Mouse (Mus musculus): ENCODE data around the gene Gmnn.
"Not testable (repeated sequence)": the region's sequence is repeated elsewhere in the genome, so short reads cannot be mapped to it uniquely, and the experiment has no call there.

Gmnn gene

DNA sequence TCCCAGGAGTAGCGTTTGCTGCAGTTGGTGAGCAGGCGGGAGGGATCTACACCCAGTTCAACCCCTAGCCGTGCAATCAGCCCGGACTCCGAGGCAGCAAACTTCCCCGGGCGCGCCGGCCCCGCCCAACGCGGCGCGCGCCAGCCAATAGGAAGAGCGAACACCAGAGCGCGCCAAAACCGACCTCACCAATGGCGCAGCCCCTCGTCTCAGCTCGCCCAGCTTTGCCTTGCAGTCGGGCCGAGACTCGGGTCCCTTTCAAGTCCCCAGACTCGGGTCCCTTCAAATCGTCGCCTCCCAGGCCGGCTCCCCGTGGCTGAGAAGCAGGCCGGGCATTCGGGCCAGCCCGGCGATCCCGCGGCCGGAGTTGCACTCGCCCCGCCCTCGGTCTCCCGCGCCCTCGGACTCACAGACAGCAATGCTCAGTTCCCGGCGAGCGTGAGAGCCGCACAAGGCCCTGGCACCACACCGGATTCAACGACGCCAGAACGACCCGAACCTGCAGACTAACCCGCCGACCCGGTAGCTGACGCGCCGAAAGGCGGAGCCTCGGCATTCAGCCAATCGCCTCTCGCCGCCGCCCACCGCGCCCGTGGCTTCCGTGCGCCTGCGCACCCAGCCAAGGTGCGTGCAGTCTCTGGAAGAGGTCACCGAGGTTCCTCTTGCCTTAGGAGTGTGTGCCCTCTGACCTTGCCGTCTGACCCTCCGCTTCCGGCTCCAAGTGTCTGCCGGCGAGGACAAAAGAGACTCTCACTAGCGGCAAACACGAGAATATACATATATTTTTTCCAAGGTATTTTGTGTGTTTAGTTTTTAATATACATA lies at the start of gene Gmnn:
Gmnn (minus strand) TSS at position 521 of the 825 bp plus-strand sequence.
- peak; percentile 80 to 81 for DNase-seq (ENCODE audit: low spot score in 2 of 2)

DNA sequence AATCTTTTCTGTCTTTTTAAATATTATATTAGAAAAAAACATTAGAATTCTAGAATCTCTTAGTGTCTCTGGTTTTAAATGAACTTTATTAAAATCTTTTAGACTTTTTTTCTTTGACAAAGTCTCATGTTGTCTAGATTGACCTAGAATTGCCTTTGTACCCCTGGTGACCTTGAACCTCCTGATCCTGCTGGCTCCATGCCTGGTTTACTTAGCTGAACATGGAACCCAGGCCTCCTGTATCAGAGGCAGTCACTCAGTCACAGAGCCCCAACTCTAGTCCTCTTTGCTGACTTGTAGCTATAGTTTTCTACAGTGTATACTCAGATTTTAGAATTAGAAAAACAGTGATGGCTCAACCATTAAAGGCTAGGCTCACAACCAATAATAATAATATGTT lies 44.4 kb upstream of the Gmnn start:
- no peak for DNase-seq (ENCODE audit: low spot score in 2 of 2)

DNA sequence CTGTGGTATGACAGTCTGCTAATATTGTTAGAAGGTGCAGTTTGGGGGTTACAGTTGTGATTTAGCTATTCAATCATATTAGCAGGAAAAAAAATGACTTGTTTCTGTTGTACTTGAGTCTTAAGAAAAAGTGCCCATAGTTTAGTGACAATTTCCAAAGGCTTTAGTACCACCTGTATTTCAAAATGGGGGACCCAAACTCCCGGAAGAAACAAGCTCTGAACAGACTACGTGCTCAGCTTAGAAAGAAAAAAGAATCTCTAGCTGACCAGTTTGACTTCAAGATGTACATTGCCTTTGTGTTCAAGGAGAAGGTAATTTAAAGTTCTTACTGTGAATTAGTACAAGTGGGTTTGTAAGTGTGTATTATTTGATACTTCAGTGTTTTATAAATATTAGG lies 41.5 kb upstream of the Gmnn start:
- DNase-seq (ENCODE audit: low spot score in 2 of 2): no peak

DNA sequence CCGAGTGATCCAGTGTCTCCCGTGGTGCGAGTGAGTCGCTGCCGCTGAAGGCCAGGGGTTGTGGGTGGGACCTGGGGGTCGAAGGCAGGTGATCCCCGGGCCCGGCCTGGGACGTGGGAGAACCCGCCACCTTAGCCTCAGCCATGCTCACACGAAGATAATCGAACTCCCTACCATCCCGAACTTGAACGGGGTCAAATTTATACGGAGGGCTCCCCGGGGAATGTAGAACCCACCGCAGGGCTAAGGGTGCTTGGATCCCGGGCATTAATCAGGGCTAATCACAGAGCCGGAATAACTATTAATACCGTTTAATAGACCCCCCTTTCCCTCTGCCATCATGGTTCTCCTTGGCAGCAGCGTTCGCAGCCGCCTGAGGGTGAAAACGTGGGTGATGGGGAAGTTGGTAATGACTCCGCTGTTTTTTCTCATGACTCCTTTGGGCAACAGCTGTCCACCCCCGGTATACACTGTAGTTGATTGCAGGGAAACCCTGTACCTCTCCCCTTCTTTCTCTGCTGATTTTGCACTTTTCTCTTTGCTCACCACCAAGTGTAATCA lies 40.5 kb upstream of the Gmnn start:
- DNase-seq (ENCODE audit: low spot score in 2 of 2): no peak

DNA sequence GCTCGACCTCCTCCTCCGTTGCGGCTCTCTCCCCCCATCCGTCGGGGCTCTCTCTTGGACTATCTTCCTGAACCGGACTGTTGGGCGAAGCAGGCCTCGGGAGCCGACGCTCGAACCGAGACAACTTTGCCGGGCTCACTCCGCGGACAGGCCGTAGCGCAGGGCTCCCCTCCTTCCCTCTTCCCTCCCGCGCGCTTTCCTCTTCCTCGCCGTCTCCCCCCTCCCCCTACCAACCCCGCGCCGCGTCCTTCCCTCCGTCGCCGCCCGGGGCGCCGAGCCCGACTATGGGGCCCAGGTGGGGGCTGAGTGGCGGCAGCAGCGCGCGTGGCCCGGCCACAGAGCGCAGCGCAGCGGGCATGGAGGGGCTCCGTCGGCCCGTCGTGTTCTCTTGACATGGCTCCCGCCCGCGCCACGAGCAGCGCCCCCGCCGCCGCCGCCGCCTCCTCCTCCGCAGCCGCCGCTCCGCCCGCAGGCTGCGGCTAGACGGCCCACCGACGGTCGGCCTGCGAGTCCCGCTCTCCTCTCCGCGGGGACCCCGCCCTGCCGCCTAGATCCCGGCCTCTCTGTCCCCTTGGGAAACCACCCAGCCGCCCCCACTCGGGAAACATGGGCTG lies 39.7 kb upstream of the Gmnn start, which contains the start of gene BC005537:
BC005537 (plus strand) TSS at position 350 of the 614 bp plus-strand sequence.
- peak in 1 of 2 experiments; percentile 28 for DNase-seq (ENCODE audit: low spot score in 2 of 2)

DNA sequence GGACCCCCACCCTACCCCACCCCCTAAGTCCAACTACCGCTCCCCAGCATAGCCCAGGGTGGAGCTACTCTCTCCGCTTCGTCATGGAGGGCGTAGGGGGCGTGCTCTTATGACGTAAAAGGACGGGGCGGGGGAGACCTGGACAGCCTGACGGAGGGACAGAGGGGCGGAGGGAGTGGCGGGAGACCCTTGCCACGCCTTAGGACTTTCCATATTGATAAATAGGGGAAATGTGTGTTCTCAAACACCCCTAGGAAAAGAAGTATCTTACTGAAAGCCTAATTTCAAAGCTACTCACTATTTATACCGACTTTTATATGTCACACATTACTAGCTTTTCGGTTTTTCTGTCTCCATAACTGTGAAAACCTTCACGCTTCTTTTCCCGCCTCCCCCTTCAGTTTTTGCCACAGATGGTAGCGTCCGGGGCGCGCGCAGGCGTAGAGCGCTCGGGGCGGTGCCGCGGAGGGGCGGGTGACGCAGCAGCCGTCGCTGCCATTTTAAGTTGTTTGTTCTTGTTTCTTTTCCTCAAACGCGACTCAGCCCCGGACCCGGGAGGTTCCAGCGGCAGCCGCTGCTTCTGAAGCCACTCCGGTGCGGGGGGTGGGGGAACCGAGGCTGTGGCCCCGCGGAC lies 39.1 kb upstream of the Gmnn start:
- peak; percentile 94 to 95 for DNase-seq (ENCODE audit: low spot score in 2 of 2)

DNA sequence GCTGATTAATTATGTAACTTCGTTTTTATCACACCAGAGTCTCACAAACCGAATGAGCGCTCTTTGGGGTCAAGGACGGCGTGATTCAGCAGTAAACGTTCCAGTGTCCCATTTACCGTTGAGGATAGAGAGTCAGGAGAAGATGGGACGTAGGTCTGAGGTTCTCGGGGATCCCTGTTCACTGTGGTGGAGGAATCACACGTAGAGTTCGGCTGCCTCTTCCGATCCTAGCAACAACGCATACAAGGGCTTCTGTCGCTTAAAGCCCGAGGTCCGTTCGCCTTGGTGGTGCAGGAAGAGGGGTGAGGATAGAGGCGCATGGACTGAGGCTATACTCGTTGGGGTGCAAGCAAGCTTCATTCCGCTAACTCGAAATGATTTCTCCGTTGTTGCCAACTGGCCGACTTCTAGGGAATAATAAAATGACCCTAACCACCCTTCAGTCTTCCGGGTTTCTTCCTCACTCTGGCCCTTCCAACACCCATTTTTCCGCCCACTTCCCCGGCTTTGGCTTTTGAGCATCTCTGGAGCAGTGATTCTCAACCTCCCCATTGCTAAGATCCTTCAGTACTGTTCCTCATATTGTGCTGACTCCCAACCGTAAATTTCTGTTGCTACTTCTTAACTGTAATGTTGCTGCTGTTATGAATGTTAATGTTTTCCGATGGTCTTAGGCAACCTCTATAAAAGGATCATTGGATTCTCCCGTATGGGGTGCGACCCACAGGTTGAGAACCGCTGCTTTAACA lies 38.4 kb upstream of the Gmnn start:
- DNase-seq (ENCODE audit: low spot score in 2 of 2): peak; percentile 54

DNA sequence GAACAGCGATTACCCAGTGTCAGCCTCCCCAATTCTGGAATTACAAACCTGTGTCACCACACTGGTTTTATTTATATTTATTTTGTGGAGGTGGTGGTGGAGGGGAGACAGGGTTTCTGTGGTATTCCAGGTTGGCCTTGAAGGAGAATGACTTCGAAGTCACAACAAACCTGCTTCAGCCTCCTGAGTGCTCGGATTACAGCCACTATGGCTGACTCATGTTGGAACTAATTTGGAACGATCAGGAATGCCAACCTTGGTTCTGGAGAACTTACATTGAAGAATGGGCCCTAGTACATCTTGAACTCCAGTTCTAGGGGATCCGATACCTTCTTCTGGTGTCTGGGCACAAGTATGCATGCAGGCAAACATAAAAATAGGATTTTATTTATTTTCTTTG lies 37.7 kb upstream of the Gmnn start:
- DNase-seq (ENCODE audit: low spot score in 2 of 2): no peak

DNA sequence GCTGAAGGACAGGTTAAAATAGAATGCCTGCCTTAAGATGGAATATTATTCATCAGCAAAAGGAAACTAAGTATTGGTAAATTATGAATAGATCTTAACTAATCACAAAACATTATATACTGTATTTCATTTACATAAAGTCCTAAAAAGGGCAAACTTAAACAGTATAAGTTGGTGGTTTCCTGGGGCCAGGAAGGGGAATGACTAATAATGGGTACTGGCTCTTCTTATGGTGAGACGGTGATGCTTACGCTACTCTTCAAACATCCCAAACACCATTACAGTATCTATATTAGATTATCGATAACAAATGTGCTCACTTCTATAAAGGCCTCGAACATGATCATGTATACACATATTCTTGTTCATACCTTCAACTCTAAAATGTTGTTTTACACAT lies 37.0 kb upstream of the Gmnn start:
- DNase-seq (ENCODE audit: low spot score in 2 of 2): no peak

DNA sequence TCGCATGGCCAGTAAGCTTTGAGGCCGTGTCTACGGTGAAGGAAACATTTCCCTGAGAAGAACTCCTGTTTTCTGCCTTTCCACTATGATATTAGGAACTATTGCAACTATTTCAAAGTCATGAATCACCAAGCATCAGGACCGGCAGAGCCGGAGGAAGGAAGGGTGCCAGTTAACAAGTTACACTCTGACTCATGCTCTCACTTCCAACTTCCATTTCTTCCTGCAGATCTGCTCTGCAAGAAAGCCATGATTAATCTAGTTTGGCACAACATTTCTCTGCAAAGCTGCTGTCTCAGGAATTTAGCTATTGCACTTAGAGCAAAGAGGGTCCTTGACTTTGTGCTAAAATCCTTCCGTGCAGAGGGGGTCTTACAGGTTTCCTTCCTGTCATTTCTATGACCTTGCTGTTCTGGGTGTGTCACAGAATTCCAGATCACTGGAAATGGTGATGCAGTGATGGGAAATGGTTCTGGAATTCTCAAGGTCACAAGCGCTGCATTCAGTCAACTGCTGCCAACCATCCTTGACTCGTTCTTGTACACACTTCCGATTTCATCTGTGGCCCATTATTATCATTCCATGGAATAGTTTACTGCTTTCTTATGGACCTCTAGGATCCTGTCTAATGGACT lies 30.8 kb upstream of the Gmnn start:
- no peak for DNase-seq (ENCODE audit: low spot score in 2 of 2)

DNA sequence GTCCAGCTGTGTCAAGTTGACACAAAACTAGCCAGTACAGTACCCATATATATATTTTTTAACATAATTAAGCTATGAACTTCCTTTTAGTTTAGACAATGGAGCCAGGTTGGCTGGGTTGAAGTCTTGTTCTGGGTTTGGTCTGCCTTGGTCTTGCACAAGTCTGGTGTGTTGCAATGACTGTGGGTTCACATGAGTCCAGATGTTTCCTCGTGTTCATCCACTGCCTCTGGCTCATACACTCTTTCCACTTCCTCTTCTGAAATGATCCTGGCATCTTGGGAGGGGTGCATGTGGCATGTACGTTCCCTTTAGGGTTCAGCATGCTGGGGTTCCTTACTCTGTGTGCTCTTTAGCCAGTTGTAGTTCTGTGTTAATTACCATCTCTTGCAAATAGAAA lies 29.6 kb upstream of the Gmnn start:
- no peak for DNase-seq (ENCODE audit: low spot score in 2 of 2)

DNA sequence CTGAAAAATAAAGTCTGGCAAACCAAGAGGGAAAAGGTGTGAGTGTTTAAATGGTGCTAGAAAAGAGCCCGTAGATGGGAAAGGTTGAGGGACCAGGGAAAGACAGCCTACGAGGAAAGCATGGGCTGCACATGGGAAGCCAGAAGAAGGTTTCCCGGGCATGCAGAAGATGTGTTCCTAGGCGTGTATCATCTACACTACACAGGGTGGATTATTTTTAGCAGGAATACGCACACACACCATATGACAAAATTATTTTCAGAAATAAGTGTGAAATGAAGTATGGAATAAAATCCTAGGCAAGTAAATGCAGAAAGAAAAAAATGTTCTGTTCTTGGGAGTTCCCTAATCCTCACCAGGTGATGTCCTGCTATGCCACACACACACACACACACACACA lies 25.8 kb upstream of the Gmnn start:
- DNase-seq (ENCODE audit: low spot score in 2 of 2): no peak

DNA sequence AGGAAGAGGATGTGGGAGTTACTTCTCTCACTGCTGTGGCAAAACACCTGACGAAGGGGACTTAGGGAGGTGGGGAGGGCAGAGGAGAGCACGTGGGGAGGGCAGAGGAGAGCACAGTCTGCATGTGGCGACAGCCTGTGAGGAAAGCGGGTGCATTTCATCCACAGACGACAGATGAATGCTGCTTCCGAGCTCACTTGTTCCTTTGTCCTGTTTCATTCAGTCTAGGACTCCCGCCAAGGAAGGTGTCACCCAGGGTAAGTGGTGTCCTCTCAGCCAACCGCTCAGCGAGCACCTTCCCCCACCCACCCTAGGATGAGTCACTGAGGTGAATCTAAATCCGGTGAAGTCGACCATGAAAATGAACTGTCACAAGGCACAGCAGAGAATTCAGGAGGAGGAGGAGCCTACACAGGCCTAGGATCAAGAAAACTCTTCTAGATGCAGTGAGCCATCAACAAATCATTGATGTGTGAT lies 24.3 kb upstream of the Gmnn start:
- DNase-seq (ENCODE audit: low spot score in 2 of 2): peak in 1 of 2 experiments; percentile 23

DNA sequence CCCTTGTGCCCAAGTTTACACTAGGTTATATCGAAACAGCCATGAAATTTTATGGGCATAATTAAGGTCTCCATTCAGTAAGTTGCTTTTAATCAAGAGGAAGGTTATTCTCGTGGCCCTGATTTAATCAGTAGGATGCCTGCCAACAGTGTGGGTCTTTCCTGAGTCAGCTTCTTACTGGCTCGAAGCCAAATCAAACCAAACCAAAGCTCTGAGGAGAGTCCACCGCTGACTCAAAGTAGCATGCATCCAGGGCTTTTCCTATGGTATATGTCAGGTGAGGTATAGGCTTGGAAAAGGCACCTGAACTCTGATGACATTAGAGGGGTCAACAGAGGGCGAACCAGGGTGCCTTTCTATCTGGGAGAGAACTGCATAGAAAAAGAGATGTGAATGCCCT lies 20.2 kb upstream of the Gmnn start:
- DNase-seq (ENCODE audit: low spot score in 2 of 2): no peak

DNA sequence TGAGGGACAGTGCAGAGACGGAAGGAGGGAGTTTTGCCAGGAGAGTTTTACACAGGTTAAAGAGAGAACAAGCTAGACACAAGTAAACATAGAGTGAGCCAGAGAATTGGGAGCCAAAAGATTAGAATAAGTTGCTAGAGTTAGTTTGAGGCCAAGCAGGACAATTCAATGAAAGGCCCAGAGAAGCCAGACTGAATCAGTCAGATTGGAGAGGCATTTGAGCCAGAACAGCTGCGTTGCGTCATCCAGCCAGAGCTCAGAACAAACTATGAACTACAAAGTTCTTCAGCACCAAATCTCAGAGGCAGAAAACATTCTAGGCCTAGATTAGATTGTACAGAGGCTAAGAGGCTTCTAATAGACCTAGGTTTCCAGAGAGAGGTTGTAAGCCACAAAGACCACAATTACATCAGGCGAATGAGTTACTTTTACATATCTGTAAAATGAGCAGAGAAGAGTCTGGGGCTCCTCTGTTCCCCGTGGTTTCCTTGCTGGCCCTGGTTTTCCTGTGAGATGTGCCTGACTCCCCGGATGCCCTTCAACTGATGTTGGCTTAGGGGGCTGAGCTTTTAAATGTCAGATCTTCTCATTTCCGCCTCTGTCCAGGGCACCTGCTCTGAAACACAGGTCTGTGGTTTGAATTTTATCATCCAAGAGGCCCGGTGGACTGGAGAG lies 17.1 kb upstream of the Gmnn start:
- no peak for DNase-seq (ENCODE audit: low spot score in 2 of 2)

DNA sequence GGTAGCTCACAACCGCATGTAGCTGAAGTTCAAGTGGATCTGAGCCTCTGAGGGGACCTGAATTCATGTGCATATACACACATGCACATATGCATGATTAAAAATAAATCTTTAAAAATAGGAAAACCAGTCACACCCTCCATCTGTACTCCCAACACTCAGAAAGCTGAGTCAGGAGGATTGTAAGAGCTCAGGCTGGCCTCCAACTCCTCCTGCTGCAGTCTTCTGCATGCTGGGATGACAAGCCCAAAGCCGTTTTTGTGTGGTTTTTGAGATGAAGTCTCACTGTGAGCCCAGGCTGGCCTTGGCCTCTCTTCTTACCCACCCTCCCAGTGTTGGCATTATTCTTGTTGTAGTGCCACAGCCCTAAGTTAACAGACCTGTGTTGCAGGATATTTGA lies 16.3 kb upstream of the Gmnn start:
- no peak for DNase-seq (ENCODE audit: low spot score in 2 of 2)

DNA sequence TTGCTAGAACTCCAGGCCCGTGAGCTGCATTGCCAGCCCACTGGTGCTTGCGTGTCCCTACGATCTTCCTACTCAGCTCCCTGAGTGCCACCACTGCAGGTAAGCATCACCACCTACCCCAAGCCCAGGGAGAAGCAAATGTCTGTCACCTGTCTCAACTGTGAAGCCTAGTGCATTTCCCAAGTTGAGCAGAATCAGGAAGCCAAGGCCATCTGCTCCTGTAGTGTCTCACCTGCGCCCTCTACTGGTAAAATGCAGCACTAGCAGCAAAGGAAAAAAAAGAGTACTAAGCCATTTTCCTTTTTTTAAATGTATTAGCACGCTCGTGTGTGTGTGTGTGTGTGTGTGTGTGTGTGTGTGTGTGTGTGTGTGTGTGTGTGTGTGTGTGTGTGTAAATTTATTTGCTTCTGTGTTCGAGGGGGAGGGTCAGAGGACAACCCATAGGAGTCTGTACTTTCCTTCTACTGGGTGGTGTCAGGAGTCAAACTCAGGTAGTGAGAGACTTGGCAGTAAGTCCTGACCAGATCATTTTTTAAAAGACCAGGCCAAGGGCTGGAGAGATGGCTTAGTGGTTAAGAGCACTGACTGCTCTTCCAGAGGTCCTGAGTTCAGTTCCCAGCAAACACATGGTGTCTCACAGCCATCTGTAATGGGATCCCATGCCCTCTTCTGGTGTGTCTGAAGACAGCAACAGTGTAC lies 14.6 kb upstream of the Gmnn start:
- peak in 1 of 2 experiments; percentile 64 for DNase-seq (ENCODE audit: low spot score in 2 of 2)

DNA sequence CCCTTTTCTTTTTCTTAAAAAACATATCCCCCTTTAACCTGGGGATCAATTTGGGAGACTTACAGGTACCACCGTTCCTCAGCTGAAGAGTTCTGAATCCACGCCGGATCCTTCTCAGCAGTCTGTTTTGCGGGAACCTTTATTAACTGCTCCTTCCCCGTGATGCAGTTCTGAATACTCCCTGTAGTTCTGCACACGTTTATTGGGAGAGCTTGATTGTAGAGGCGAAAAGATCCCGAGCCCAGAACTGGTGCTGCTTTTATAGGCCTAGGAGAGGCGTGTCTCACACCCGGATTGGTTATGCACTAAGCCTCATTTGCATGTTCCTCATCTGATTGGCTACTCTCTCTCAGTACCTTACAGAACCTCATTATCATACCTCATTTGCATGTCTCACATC lies 9.8 kb upstream of the Gmnn start:
- not testable (repeated sequence) for DNase-seq (ENCODE audit: low spot score in 2 of 2)

DNA sequence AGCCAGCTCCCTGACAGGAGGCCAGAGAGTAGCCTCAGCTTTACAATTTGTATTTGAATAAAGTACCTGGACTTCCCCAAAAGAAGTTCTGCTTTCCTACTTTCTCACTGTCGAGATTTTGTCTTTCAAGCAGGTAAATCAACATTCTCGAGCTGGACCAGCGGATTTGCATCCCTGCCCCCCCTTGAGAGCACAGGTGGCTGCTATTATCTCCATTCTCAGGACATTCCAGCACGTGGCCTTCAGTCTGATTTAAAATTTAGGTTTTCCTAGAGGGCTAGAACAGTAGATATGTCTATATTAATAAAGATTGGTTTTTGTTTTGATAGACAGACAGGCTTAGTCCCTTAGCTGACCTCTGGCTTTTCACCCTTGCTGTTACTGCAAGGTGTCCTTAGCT lies 6.1 kb upstream of the Gmnn start:
- not testable (repeated sequence) for DNase-seq (ENCODE audit: low spot score in 2 of 2)

DNA sequence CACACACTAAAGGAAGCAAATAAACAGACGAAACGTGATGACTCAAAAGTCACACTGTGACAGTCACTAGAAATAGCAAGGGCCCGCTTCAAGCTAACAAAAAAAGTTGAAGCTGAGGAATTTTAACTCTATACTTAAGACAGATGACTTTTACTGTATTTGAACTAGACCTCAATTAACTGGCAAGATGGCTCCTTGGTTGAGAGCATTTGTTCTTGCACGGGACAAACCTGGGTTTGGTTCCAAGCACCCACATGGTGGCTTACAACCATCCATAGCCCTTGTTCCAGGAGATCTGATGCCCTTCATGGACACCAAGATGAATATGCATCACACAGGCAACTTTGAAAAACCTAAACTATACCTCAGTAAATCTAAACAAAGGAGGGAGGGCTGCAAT lies 531 bp upstream of the Gmnn start:
- DNase-seq (ENCODE audit: low spot score in 2 of 2): no peak

Measured in frontal cortex, postnatal 36 days (tissue).